Mouse (Mus musculus) liver, postnatal 0 days (tissue): ENCODE results near the gene Styx. TPM values are rescaled to one million over a fixed set of nuclear protein-coding genes. Genes with fewer than 3 reads are reported as not detected.
A peak's percentile ranks its signal among the peaks of the same experiment; 100 is the strongest.

Experiments
- ATAC-seq: fragments of 200-750 bp; cut with Nextera tagmentation; 2 replicates; pipeline ENCODE4 v1.8.0; 2017; ENCODE audit warnings: mild to moderate bottlenecking, moderate library complexity
- DNase-seq: peaks from one replicate; pipeline ENCODE4 v3.0.0-alpha.2; 2016
- H3K27ac ChIP-seq: fragments of 300-500 bp; sonication (generic); 2 replicates; pipeline ENCODE4 v1.5.1; 2014; ENCODE audit warnings: antibody characterized with exemption, moderate library complexity, mild to moderate bottlenecking, low read depth
- H3K27me3 ChIP-seq: fragments of 300-500 bp; sonication (generic); 2 replicates; pipeline ENCODE4 v1.6.1; 2014; ENCODE audit warnings: low read length, control low read depth, mixed read lengths; ENCODE audit not compliant: insufficient read depth
- H3K36me3 ChIP-seq: fragments of 300-500 bp; sonication (generic); replicated peaks from 2 replicates; pipeline ENCODE4 v1.6.1; 2014; ENCODE audit warnings: mild to moderate bottlenecking, control low read depth, low read length, moderate library complexity, mixed read lengths; ENCODE audit not compliant: insufficient read depth
- H3K4me1 ChIP-seq: fragments of 300-500 bp; sonication (generic); 2 replicates; pipeline ENCODE4 v1.6.1; 2014; ENCODE audit warnings: antibody characterized with exemption, mild to moderate bottlenecking, control low read depth; ENCODE audit not compliant: insufficient read depth
- H3K4me2 ChIP-seq: fragments of 300-500 bp; sonication (generic); 2 replicates; pipeline ENCODE4 v1.6.1; 2014; ENCODE audit warnings: low read depth, mild to moderate bottlenecking, low read length, moderate library complexity, mixed read lengths
- H3K4me3 ChIP-seq: fragments of 300-500 bp; sonication (generic); 2 replicates; pipeline ENCODE4 v1.5.1; 2014; ENCODE audit warnings: low read depth, low read length
- H3K9ac ChIP-seq: fragments of 300-500 bp; sonication (generic); replicated peaks from 2 replicates; pipeline ENCODE4 v1.6.1; 2014; ENCODE audit warnings: mild to moderate bottlenecking, moderate library complexity
- H3K9me3 ChIP-seq: fragments of 300-500 bp; sonication (generic); 2 replicates; pipeline ENCODE4 v1.6.1; 2016; ENCODE audit warnings: mild to moderate bottlenecking, control low read depth, low read length, mixed read lengths
- CTCF ChIP-seq: sonication (generic); IDR thresholded peaks from 2 replicates; pipeline ENCODE4 v1.5.1; 2016; ENCODE audit warnings: antibody characterized with exemption, low read depth
- EP300 ChIP-seq: IDR thresholded peaks from 2 replicates; pipeline ENCODE4 v1.6.1; 2016; ENCODE audit warnings: antibody characterized with exemption, low read depth, mild to moderate bottlenecking
- WGBS: fragments of 180-500 bp; shearing (Covaris S2); extraction: QIAGEN DNeasy Blood & Tissue Kit; methylation state at CpG from one replicate; pipeline ENCODE4 v1.1.7; 2014; ENCODE audit not compliant: insufficient replicate concordance; 5-methylcytosine and 5-hydroxymethylcytosine counted together
- polyA plus RNA-seq: library from polyadenylated mRNA; unstranded; fragments of >200 nt; fragmentation: Nextera tagmentation; extraction: Ambion mirVana; gene quantifications from 2 replicates; pipeline ENCODE4 v1.2.1, GENCODE M21; 2015

Styx gene
- polyA plus RNA-seq, 1 experiment from 2014 or later = 18.1 TPM

GRCm38 (mm10) chr14:45423220-45423619, 72.3 kb downstream of the Styx start:
- ATAC-seq (no peak), DNase-seq (no peak)
- Histone ChIP-seq H3K27me3 (no peaks in the 10 kb centered on the region), H3K27ac (no peak overlapping the region), H3K9me3 (peaks cover 9% of the 10 kb centered on the region; the same call in 1 of the 2 replicates), H3K36me3 (no peaks in the 10 kb centered on the region), H3K9ac (no peak overlapping the region), H3K4me1 (no peaks in the 10 kb centered on the region; the same call in 1 of the 2 replicates), H3K4me3 (no peak overlapping the region), H3K4me2 (no peak overlapping the region)
- WGBS = 7% methylated on average over 5 of the region's 5 CpGs
- no peak for TF ChIP-seq EP300
- TF ChIP-seq CTCF = peak; percentile 76

GRCm38 (mm10) chr14:45430066-45430842, 79.4 kb downstream of the Styx start:
- no peak for DNase-seq
- Histone ChIP-seq H3K4me3 (no peak overlapping the region), H3K27ac (no peak overlapping the region), H3K36me3 (no peaks in the 10 kb centered on the region), H3K9me3 (peaks cover 16% of the 10 kb centered on the region), H3K9ac (no peak overlapping the region), H3K4me2 (no peak overlapping the region), H3K27me3 (no peaks in the 10 kb centered on the region), H3K4me1 (no peaks in the 10 kb centered on the region)
- WGBS = 80% methylated on average over 13 of the region's 13 CpGs
- ATAC-seq = no peak
- TF ChIP-seq CTCF (no peak), EP300 (no peak)

- no peak overlapping the region for H3K4me3 ChIP-seq
- no peaks in the 10 kb centered on the region for H3K4me1 ChIP-seq
- no peak overlapping the region for H3K4me2 ChIP-seq
- TF ChIP-seq CTCF (peak; percentile 79), EP300 (no peak)
- no peak overlapping the region for H3K27ac ChIP-seq
- 64% methylated on average over 4 of the region's 4 CpGs for WGBS
- H3K27me3 ChIP-seq = no peaks in the 10 kb centered on the region
- DNase-seq (no peak), ATAC-seq (no peak)
- H3K9me3 ChIP-seq = peaks cover 10% of the 10 kb centered on the region
- H3K36me3 ChIP-seq = no peaks in the 10 kb centered on the region
- H3K9ac ChIP-seq = no peak overlapping the region
Measured at GRCm38 (mm10) chr14:45432003-45432402, 81.1 kb downstream of the Styx start.

- WGBS = 64% methylated on average over 6 of the region's 6 CpGs
- Histone ChIP-seq H3K36me3 (no peaks in the 10 kb centered on the region), H3K9ac (no peak overlapping the region), H3K27me3 (no peaks in the 10 kb centered on the region), H3K4me2 (no peak overlapping the region), H3K9me3 (peaks cover 6% of the 10 kb centered on the region), H3K27ac (no peak overlapping the region), H3K4me1 (no peaks in the 10 kb centered on the region), H3K4me3 (no peak overlapping the region)
- ATAC-seq (no peak), DNase-seq (no peak)
- TF ChIP-seq CTCF (peak; percentile 60), EP300 (no peak)
Measured at GRCm38 (mm10) chr14:45434220-45434619, 83.3 kb downstream of the Styx start.

GRCm38 (mm10) chr14:45438250-45438930, 87.5 kb downstream of the Styx start:
- Histone ChIP-seq H3K27ac (no peak overlapping the region), H3K4me3 (no peak overlapping the region), H3K9me3 (no peaks in the 10 kb centered on the region), H3K4me2 (no peak overlapping the region), H3K36me3 (no peaks in the 10 kb centered on the region), H3K4me1 (no peaks in the 10 kb centered on the region), H3K27me3 (no peaks in the 10 kb centered on the region), H3K9ac (no peak overlapping the region)
- TF ChIP-seq CTCF = no peak
- TF ChIP-seq EP300 = no peak
- DNase-seq (no peak), ATAC-seq (no peak)
- 66% methylated on average over 19 of the region's 19 CpGs for WGBS

GRCm38 (mm10) chr14:45438931-45439275, 88.0 kb downstream of the Styx start:
- Histone ChIP-seq H3K4me3 (no peak overlapping the region), H3K9me3 (no peaks in the 10 kb centered on the region), H3K36me3 (no peaks in the 10 kb centered on the region), H3K27me3 (no peaks in the 10 kb centered on the region), H3K9ac (no peak overlapping the region), H3K27ac (no peak overlapping the region), H3K4me2 (no peak overlapping the region), H3K4me1 (no peaks in the 10 kb centered on the region)
- TF ChIP-seq CTCF (no peak), EP300 (no peak)
- DNase-seq = no peak
- WGBS = 89% methylated on average over 2 of the region's 2 CpGs
- ATAC-seq = no peak
